ENCODE assay signal across 9 mouse cellular contexts in genomic region chr1:161712918-161713317, GRCm38 (mm10).
A peak's percentile ranks its signal among the peaks of the same experiment; 100 is the strongest.
DNase-seq lines count a peak whose midpoint lies in the region; ATAC-seq and TF ChIP-seq lines count a peak whose summit lies in the region.
"Had no signal": no experiment of that assay in that cellular context is flagged by ENCODE, and none has a peak within 500 bp of the region (broad histone marks: within the 10 kb centered on the region; RNA-seq: fewer than 3 reads in every experiment).

No protein-coding gene starts in this region.

- TF ChIP-seq POLR2A in limb, embryonic 14.5 days (IDR thresholded peaks at IDR 0.05; ENCODE audit: borderline replicate concordance, extremely low read depth, insufficient read depth, insufficient read length), result no peak

- no peaks in the 10 kb centered on the region; the same call in 1 of the 2 replicates for H3K4me1 ChIP-seq in limb, embryonic 13.5 days
- no peaks in the 10 kb centered on the region for H3K4me1 ChIP-seq in limb, embryonic 10.5 days
- H3K4me1 ChIP-seq in kidney, embryonic 15.5 days, result peaks cover 9% of the 10 kb centered on the region; the same call in 1 of the 2 replicates
- H3K4me1 ChIP-seq in limb, embryonic 14.5 days (ENCODE audit: control insufficient read depth, insufficient read depth, low read length), result no peaks in the 10 kb centered on the region

- H3K9ac ChIP-seq in limb, embryonic 13.5 days, result no peak overlapping the region
- H3K9ac ChIP-seq in kidney, embryonic 15.5 days, result no peak overlapping the region
- no peak overlapping the region for H3K9ac ChIP-seq in limb, embryonic 14.5 days (ENCODE audit: low read depth, low read length, severe bottlenecking)

- no peak overlapping the region for H3K27ac ChIP-seq in limb, embryonic 13.5 days
- H3K27ac ChIP-seq in limb, embryonic 10.5 days, result no peak overlapping the region
- H3K27ac ChIP-seq in kidney, embryonic 15.5 days, result no peak overlapping the region
- H3K27ac ChIP-seq in limb, embryonic 14.5 days (replicated peaks; ENCODE audit: low read depth, low read length), result no peak overlapping the region

- no peaks in the 10 kb centered on the region for H3K9me3 ChIP-seq in limb, embryonic 13.5 days
- no peaks in the 10 kb centered on the region for H3K9me3 ChIP-seq in limb, embryonic 10.5 days (replicated peaks)
- no peaks in the 10 kb centered on the region for H3K9me3 ChIP-seq in kidney, embryonic 15.5 days (replicated peaks)
- H3K9me3 ChIP-seq in limb, embryonic 14.5 days (ENCODE audit: control insufficient read depth, low read length), result no peaks in the 10 kb centered on the region

- no peak for ATAC-seq in limb, embryonic 13.5 days (ENCODE audit: low FRiP score, low read depth)
- ATAC-seq in kidney, embryonic 15.5 days (replicated peaks; ENCODE audit: low FRiP score), result no peak; the same call in 1 of the 2 replicates
- no peak for ATAC-seq in limb, embryonic 14.5 days (ENCODE audit: low FRiP score, low read depth)
- ATAC-seq: Patski had no signal

- no peak overlapping the region for H3K4me3 ChIP-seq in limb, embryonic 13.5 days
- H3K4me3 ChIP-seq in limb, embryonic 10.5 days, result no peak overlapping the region
- no peak overlapping the region for H3K4me3 ChIP-seq in kidney, embryonic 15.5 days (replicated peaks)
- no peak overlapping the region for H3K4me3 ChIP-seq in limb, embryonic 14.5 days (replicated peaks; ENCODE audit: low read length)

- 62% methylated on average over 10 of the region's 10 CpGs for WGBS in limb, embryonic 13.5 days
- WGBS in limb, embryonic 10.5 days, result 92% methylated on average over 10 of the region's 10 CpGs
- 42% methylated on average over 10 of the region's 10 CpGs for WGBS in kidney, embryonic 15.5 days
- WGBS in limb, embryonic 14.5 days, result 53% methylated on average over 10 of the region's 10 CpGs

- no peak for DNase-seq in limb, embryonic 10.5 days (ENCODE audit: low spot score)
- DNase-seq in cerebellum, adult 9-11 months, result peak; percentile 2
- DNase-seq in heart, adult 9 months (ENCODE audit: low spot score in 2 of 2), result peak; percentile 27 to 48
- DNase-seq in limb, embryonic 14.5 days (ENCODE audit: low spot score), result peak; percentile 73
- DNase-seq in right cerebral cortex, postnatal 36 days (ENCODE audit: low spot score in 2 of 2), result peak; percentile 25 to 47
- DNase-seq in yolk sac, embryonic 10.5 days (ENCODE audit: low spot score), result no peak

- H3K36me3 ChIP-seq in limb, embryonic 13.5 days, result no peaks in the 10 kb centered on the region
- no peaks in the 10 kb centered on the region for H3K36me3 ChIP-seq in limb, embryonic 10.5 days
- H3K36me3 ChIP-seq in kidney, embryonic 15.5 days, result no peaks in the 10 kb centered on the region
- H3K36me3 ChIP-seq in limb, embryonic 14.5 days (ENCODE audit: control insufficient read depth, insufficient read depth, low read length), result no peaks in the 10 kb centered on the region

- peak overlapping the region; percentile 28; the same call in 1 of the 2 replicates for H3K4me2 ChIP-seq in limb, embryonic 13.5 days (replicated peaks)
- H3K4me2 ChIP-seq in kidney, embryonic 15.5 days, result 0 out of 2 replicates have a peak overlapping the region, but pooled peaks have one; percentile 24
- no peak overlapping the region for H3K4me2 ChIP-seq in limb, embryonic 14.5 days (replicated peaks; ENCODE audit: low read depth, low read length, severe bottlenecking)

- no peaks in the 10 kb centered on the region for H3K27me3 ChIP-seq in limb, embryonic 13.5 days
- H3K27me3 ChIP-seq in limb, embryonic 10.5 days (ENCODE audit: low read depth, poor library complexity, severe bottlenecking), result no peaks in the 10 kb centered on the region
- peaks cover 3% of the 10 kb centered on the region; the same call in 1 of the 2 replicates for H3K27me3 ChIP-seq in kidney, embryonic 15.5 days
- H3K27me3 ChIP-seq in limb, embryonic 14.5 days (ENCODE audit: control insufficient read depth, insufficient read depth, low read length), result no peaks in the 10 kb centered on the region

Comparison
In these comparisons a context has a peak if more than half of its experiments do, and no peak if none do; other contexts are left out.
1. DNase-seq: peak in cerebellum, adult 9-11 months (single experiment), heart, adult 9 months (2 of 2), limb, embryonic 14.5 days (single experiment) and right cerebral cortex, postnatal 36 days (2 of 2); none in limb, embryonic 10.5 days (single experiment) and yolk sac, embryonic 10.5 days (single experiment).